Mouse (Mus musculus): ENCODE data around the gene Olfr773. TPM values are rescaled to one million over a fixed set of nuclear protein-coding genes. Genes with fewer than 3 reads are reported as not detected.
"Not testable (repeated sequence)": the region's sequence is repeated elsewhere in the genome, so short reads cannot be mapped to it uniquely, and the experiment has no call there.

Olfr773 gene
- not detected for total RNA-seq (2021)

DNA sequence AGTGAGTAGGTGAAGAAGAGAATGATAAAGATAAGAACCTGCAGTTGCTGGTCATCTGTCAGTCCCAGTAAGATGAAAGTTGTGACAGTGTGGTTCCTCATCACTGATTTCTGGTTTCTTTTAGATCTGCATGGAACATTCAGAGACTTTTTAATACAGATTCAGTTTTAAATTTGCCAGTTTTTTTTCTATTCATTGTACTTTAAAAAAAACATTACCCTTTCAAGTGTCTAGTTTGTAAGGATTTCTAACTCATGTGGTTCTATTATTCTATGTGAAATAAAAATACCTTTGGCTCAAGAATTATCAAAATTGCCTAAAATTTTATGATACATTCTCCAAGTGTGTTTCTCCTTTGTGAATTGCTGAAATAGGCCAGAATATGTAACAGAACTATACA, at the start of gene Olfr773:
Gene Olfr773 (minus strand): TSS at position 101 of the 400 bp plus-strand sequence.
- intact Hi-C loops (cut with DNase I); DNase-seq (ENCODE audit: extremely low spot score in 1 of 2, low spot score in 2 of 2): not testable (repeated sequence)

DNA sequence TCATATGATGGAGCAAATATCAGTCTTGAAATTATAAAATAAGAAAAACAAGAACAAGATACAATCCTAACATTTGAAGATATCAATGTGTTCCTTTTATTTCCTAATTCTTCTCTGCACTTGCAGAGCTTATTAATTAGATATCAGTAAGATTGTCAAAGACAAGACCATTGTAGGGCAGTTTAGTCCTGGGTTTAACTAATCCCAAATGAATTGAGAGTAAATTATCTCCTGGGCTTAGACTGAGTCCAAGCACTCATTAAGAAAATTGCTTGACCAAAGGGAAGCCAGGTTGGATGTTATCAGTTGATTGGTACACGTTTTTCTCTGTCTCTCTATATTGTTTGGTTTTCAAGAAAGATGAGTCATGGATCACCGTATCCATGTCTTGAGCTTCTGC, 48.7 kb upstream of the Olfr773 start, which contains the start of gene Olfr774:
Gene Olfr774 (plus strand): TSS at position 301 of the 400 bp plus-strand sequence.
- intact Hi-C loops (cut with DNase I) = no loop called here
- DNase-seq (ENCODE audit: extremely low spot score in 1 of 2, low spot score in 2 of 2) = no peak

DNA sequence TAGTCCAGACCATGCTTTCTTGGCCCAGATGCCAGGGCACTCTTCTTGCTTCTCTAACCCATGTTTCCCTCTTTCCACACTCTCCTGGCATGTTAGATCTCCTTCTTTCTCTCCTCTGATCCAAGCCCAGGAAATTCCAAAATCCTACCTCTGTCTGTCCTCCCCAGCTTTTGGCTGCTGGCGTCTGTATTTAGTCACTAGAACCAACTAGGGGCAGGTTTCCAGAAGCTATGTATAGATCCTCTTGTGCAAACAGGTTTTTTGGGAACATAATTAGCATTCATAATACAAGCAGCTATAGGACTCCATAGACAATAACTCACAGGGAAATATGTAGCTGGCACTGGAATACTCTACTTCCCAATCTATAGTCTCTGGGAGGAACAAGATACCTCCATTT, 43.5 kb upstream of the Olfr773 start:
- intact Hi-C loops (cut with DNase I) = no loop called here
- DNase-seq (ENCODE audit: extremely low spot score in 1 of 2, low spot score in 2 of 2) = no peak

DNA sequence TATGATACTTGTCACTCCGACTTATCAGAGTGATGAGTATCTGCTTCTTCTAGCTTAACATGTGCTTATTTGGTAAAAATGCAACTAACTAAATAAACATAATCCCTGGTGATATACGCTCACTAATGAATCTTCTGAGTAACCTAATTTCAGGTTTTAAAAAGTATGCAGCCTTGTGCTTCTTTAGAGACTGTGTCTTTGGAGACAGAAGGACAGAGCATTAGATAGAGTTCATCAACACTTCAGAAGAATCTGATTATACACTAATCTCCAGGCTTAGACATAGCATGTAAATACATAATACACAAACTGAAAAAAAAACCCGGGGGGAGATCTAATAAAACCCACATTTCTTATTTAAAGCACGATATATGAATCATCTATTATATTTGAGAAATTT, 9.4 kb downstream of the Olfr773 start, which contains the start of gene Olfr772:
Gene Olfr772 (minus strand): TSS at position 101 of the 400 bp plus-strand sequence.
- intact Hi-C loops (cut with DNase I); DNase-seq (ENCODE audit: extremely low spot score in 1 of 2, low spot score in 2 of 2): not testable (repeated sequence)

DNA sequence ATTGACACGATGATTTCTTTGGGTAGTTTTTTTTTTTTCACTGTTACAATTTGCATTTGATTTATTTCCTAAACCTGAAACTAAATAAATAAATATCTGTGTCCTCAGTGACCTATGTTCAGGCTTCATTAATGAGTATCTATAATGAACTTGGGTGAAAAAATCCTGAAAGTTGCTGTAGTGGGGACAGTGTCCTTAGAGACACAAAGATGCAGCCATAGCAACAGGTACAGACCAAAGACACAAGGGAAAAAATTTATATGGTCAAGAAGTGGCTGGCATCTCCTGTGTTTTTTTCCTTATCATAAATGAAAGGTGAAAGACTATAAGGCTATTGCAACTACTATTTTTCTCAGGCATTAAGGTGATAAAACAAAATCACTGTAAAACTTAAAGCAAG, 22.6 kb downstream of the Olfr773 start, which contains the start of gene Olfr771:
Gene Olfr771 (minus strand): TSS at position 101 of the 400 bp plus-strand sequence.
- DNase-seq (ENCODE audit: extremely low spot score in 1 of 2, low spot score in 2 of 2) = no peak
- intact Hi-C loops (cut with DNase I) = no loop called here

DNA sequence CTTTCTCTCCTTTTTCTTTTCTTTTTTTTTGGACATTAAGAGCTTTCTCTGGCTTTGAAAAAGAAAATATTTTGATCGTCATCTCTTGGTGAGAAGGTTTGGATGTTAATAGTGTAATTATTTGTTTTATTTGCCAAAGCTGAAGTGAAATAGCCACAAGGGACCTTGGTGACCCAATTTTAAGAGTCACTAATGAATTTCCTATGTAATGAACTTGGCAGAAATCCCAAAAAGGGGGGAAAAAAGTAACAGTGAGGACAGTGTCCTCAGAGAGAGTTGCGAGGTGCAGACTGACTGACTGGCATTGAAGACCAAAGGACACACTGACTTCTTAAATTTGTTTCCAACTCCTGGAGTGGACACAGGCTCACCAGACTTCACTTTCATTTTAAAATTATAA, 48.3 kb downstream of the Olfr773 start, which contains the start of gene Olfr770:
Gene Olfr770 (minus strand): TSS at position 101 of the 400 bp plus-strand sequence.
- intact Hi-C loops (cut with DNase I) = no loop called here

More for the DNA sequence above, 48.3 kb downstream of the Olfr773 start, which contains the start of gene Olfr770:
- DNase-seq (ENCODE audit: extremely low spot score in 1 of 2, low spot score in 2 of 2) = no peak

Other genes with a start within 250 kb of the Olfr773 start
- gene Mettl7b, start 226.4 kb downstream of the Olfr773 start, total RNA-seq (2021) = not detected
- gene Olfr9, start 198.0 kb downstream of the Olfr773 start, total RNA-seq (2021) = not detected
- gene Olfr763, start 176.6 kb downstream of the Olfr773 start, total RNA-seq (2021) = not detected
- gene Olfr764-ps1, start 147.5 kb downstream of the Olfr773 start, total RNA-seq (2021) = not detected
- gene Olfr765, start 137.4 kb downstream of the Olfr773 start, total RNA-seq (2021) = not detected
- not detected for gene Olfr766-ps1, start 118.4 kb downstream of the Olfr773 start, total RNA-seq (2021)
- gene Olfr767, start 104.5 kb downstream of the Olfr773 start, total RNA-seq (2021) = not detected
- gene Olfr768, start 88.0 kb downstream of the Olfr773 start, total RNA-seq (2021) = not detected
- not detected for gene Olfr769, start 69.6 kb downstream of the Olfr773 start, total RNA-seq (2021)
- not detected for gene Olfr770, start 48.4 kb downstream of the Olfr773 start, total RNA-seq (2021)
- gene Olfr771, start 22.7 kb downstream of the Olfr773 start, total RNA-seq (2021) = not detected
- gene Olfr772, start 9.5 kb downstream of the Olfr773 start, total RNA-seq (2021) = not detected
- gene Olfr774, start 48.8 kb upstream of the Olfr773 start, total RNA-seq (2021) = not detected
- gene Olfr775, start 61.0 kb upstream of the Olfr773 start, total RNA-seq (2021) = not detected
- gene Olfr776, start 71.7 kb upstream of the Olfr773 start, total RNA-seq (2021) = not detected
- not detected for gene Olfr777, start 84.1 kb upstream of the Olfr773 start, total RNA-seq (2021)
- not detected for gene Olfr780, start 130.7 kb upstream of the Olfr773 start, total RNA-seq (2021)
- gene Olfr781, start 141.4 kb upstream of the Olfr773 start, total RNA-seq (2021) = not detected
- not detected for gene Olfr782, start 161.4 kb upstream of the Olfr773 start, total RNA-seq (2021)
- under 1 TPM; 0.22 to 0.24 TPM for gene Olfr784, start 196.7 kb upstream of the Olfr773 start, total RNA-seq (2021)
- gene Olfr785, start 218.0 kb upstream of the Olfr773 start, total RNA-seq (2021) = not detected
- gene Olfr786, start 239.9 kb upstream of the Olfr773 start, total RNA-seq (2021) = not detected